Mouse (Mus musculus) CH12.LX (cell line): ENCODE measurements around the gene Pus1. TPM values are rescaled to one million over a fixed set of nuclear protein-coding genes. Genes with fewer than 3 reads are reported as not detected.

Experiments used
- DNase-seq: peaks from one replicate; pipeline ENCODE4 v3.0.0-alpha.2; 2013; ENCODE audit errors: extremely low read depth
- H3K27ac ChIP-seq: 2 replicates; pipeline ENCODE4 v1.5.1; 2012; ENCODE audit warnings: low read depth, mild to moderate bottlenecking, control low read depth, moderate library complexity; ENCODE audit not compliant: insufficient read depth
- H3K27me3 ChIP-seq: replicated peaks from 2 replicates; pipeline ENCODE3; 2012; ENCODE audit warnings: inconsistent platforms
- H3K36me3 ChIP-seq, 2 experiments: replicated peaks in 1 of 2; 2 replicates each; pipeline versions ENCODE3 to v1.6.1; 2012; ENCODE audit warnings: inconsistent platforms in 1 of 2, low read length in 1 of 2, mild to moderate bottlenecking in 1 of 2, mixed read lengths in 1 of 2, moderate library complexity in 1 of 2; ENCODE audit not compliant: control insufficient read depth in 1 of 2, insufficient read depth in 1 of 2
- H3K4me1 ChIP-seq, 2 experiments: 2 replicates each; pipeline ENCODE4 v1.6.1; 2012; ENCODE audit warnings: inconsistent platforms in 1 of 2, moderate library complexity in 1 of 2; ENCODE audit not compliant: insufficient read depth in 2 of 2, control insufficient read depth in 1 of 2
- H3K4me2 ChIP-seq: 2 replicates; pipeline ENCODE4 v1.6.1; 2012; ENCODE audit warnings: low read depth, mild to moderate bottlenecking, control low read depth; ENCODE audit not compliant: poor library complexity, insufficient read depth, severe bottlenecking
- H3K4me3 ChIP-seq, 3 experiments: fragments of 150-350 bp in 1 of 3; sonication (generic) in 1 of 3; replicated peaks in 1 of 3; 2 replicates each; pipeline versions ENCODE3 to v1.5.1; 2011 to 2012; ENCODE audit warnings: low read depth in 2 of 3, low read length in 2 of 3, mild to moderate bottlenecking in 2 of 3, moderate library complexity in 2 of 3, control low read depth in 1 of 3, improper control_type of control experiment in 1 of 3, inconsistent platforms in 1 of 3, mixed read lengths in 1 of 3; ENCODE audit not compliant: poor library complexity in 1 of 3
- H3K79me2 ChIP-seq: replicated peaks from 2 replicates; pipeline ENCODE4 v1.6.1; 2012; ENCODE audit warnings: mild to moderate bottlenecking, moderate library complexity; ENCODE audit not compliant: control insufficient read depth, poor library complexity, insufficient read depth, severe bottlenecking; ENCODE audit errors: extremely low read depth
- H3K9ac ChIP-seq: 2 replicates; pipeline ENCODE4 v1.6.1; 2012; ENCODE audit warnings: low read depth, mild to moderate bottlenecking, control low read depth, moderate library complexity; ENCODE audit not compliant: insufficient read depth
- H3K9me3 ChIP-seq: replicated peaks from 2 replicates; pipeline ENCODE3; 2012; ENCODE audit warnings: low read length, inconsistent platforms, mixed read lengths
- BHLHE40 ChIP-seq: IDR thresholded peaks from 2 replicates; pipeline ENCODE4 v1.6.1; 2011; ENCODE audit warnings: mild to moderate bottlenecking, low read depth, low read length, improper control_type of control experiment
- CHD1 ChIP-seq: IDR thresholded peaks from 2 replicates; pipeline ENCODE4 v1.6.1; 2012; ENCODE audit warnings: low read depth, low read length, improper control_type of control experiment, inconsistent platforms
- E2F4 ChIP-seq: IDR thresholded peaks from 2 replicates; pipeline ENCODE4 v1.6.1; 2011; ENCODE audit warnings: low read depth, low read length, improper control_type of control experiment; ENCODE audit not compliant: insufficient replicate concordance
- ELF1 ChIP-seq: IDR thresholded peaks from 2 replicates; pipeline ENCODE4 v1.6.1; 2014; ENCODE audit warnings: low read depth, mild to moderate bottlenecking, inconsistent platforms, low read length, improper control_type of control experiment
- EP300 ChIP-seq: IDR thresholded peaks from 2 replicates; pipeline ENCODE4 v1.6.1; 2011; ENCODE audit warnings: low read length, improper control_type of control experiment
- ETS1 ChIP-seq: conservative IDR thresholded peaks from 2 replicates; pipeline ENCODE4 v1.6.1; 2012; ENCODE audit warnings: low read depth, mild to moderate bottlenecking, inconsistent platforms, low read length, improper control_type of control experiment, moderate library complexity
- GABPA ChIP-seq: IDR thresholded peaks from 2 replicates; pipeline ENCODE4 v1.6.1; 2012; ENCODE audit warnings: low read depth, low read length, improper control_type of control experiment, inconsistent platforms; ENCODE audit not compliant: insufficient replicate concordance
- HCFC1 ChIP-seq: IDR thresholded peaks from 2 replicates; pipeline ENCODE4 v1.6.1; 2012; ENCODE audit warnings: low read depth, mild to moderate bottlenecking, inconsistent platforms, low read length, improper control_type of control experiment
- JUN ChIP-seq: IDR thresholded peaks from 2 replicates; pipeline ENCODE4 v1.6.1; 2011; ENCODE audit warnings: low read depth, mild to moderate bottlenecking, low read length, improper control_type of control experiment, moderate library complexity; ENCODE audit not compliant: insufficient read depth
- JUND ChIP-seq: conservative IDR thresholded peaks from 2 replicates; pipeline ENCODE4 v1.6.1; 2011; ENCODE audit warnings: low read depth, low read length, improper control_type of control experiment
- KAT2A ChIP-seq: IDR thresholded peaks from 2 replicates; pipeline ENCODE4 v1.6.1; 2012; ENCODE audit warnings: low read length, improper control_type of control experiment, inconsistent platforms; ENCODE audit not compliant: insufficient replicate concordance
- MAFK ChIP-seq: IDR thresholded peaks from 2 replicates; pipeline ENCODE4 v1.6.1; 2011; ENCODE audit warnings: low read length, improper control_type of control experiment; ENCODE audit not compliant: insufficient replicate concordance
- MAX ChIP-seq: IDR thresholded peaks from 2 replicates; pipeline ENCODE4 v1.6.1; 2011; ENCODE audit warnings: low read length, improper control_type of control experiment
- MAZ ChIP-seq: IDR thresholded peaks from 2 replicates; pipeline ENCODE4 v1.6.1; 2012; ENCODE audit warnings: low read depth, mild to moderate bottlenecking, inconsistent platforms, low read length, improper control_type of control experiment, moderate library complexity
- MEF2A ChIP-seq: IDR thresholded peaks from 2 replicates; pipeline ENCODE4 v1.6.1; 2014; ENCODE audit warnings: low read depth, mild to moderate bottlenecking, inconsistent platforms, low read length, improper control_type of control experiment, borderline replicate concordance
- MXI1 ChIP-seq: IDR thresholded peaks from 2 replicates; pipeline ENCODE4 v1.6.1; 2011; ENCODE audit warnings: mild to moderate bottlenecking, low read depth, low read length, improper control_type of control experiment
- MYC ChIP-seq: IDR thresholded peaks from 2 replicates; pipeline ENCODE4 v1.6.1; 2011; ENCODE audit warnings: low read depth, mild to moderate bottlenecking, improper control_type of control experiment, low read length
- NELFE ChIP-seq: IDR thresholded peaks from 2 replicates; pipeline ENCODE4 v1.6.1; 2011; ENCODE audit warnings: low read depth, low read length, improper control_type of control experiment
- NRF1 ChIP-seq: IDR thresholded peaks from 2 replicates; pipeline ENCODE4 v1.6.1; 2014; ENCODE audit warnings: low read depth, mild to moderate bottlenecking, inconsistent platforms, low read length, improper control_type of control experiment, moderate library complexity
- PAX5 ChIP-seq: IDR thresholded peaks from 2 replicates; pipeline ENCODE4 v1.6.1; 2012; ENCODE audit warnings: low read length, inconsistent platforms, mixed read lengths
- POLR2A ChIP-seq: IDR thresholded peaks from 2 replicates; pipeline ENCODE4 v1.6.1; 2011; ENCODE audit warnings: low read depth, mild to moderate bottlenecking, improper control_type of control experiment, low read length
- RAD21 ChIP-seq: IDR thresholded peaks from 2 replicates; pipeline ENCODE4 v1.6.1; 2011; ENCODE audit warnings: low read depth, mild to moderate bottlenecking, low read length, improper control_type of control experiment, moderate library complexity
- SIN3A ChIP-seq: IDR thresholded peaks from 2 replicates; pipeline ENCODE4 v1.6.1; 2012; ENCODE audit warnings: low read length, improper control_type of control experiment, inconsistent platforms
- SMC3 ChIP-seq: IDR thresholded peaks from 2 replicates; pipeline ENCODE4 v1.6.1; 2011; ENCODE audit warnings: low read depth, low read length, improper control_type of control experiment
- TBP ChIP-seq: conservative IDR thresholded peaks from 2 replicates; pipeline ENCODE4 v1.6.1; 2011; ENCODE audit warnings: low read depth, low read length, improper control_type of control experiment
- USF1 ChIP-seq: IDR thresholded peaks from 2 replicates; pipeline ENCODE4 v1.6.1; 2014; ENCODE audit warnings: low read depth, mild to moderate bottlenecking, inconsistent platforms, low read length, improper control_type of control experiment
- ZC3H11A ChIP-seq: IDR thresholded peaks from 2 replicates; pipeline ENCODE4 v1.6.1; 2012; ENCODE audit warnings: low read depth, mild to moderate bottlenecking, inconsistent platforms, low read length, improper control_type of control experiment
- dilution Hi-C: fragments of 300-500 bp; cut with MboI; formaldehyde crosslinking; loops from 2 replicates; pipeline ENCODE4 v1.14.3; 2020; ENCODE audit warnings: low sequenced_read_pairs; ENCODE audit not compliant: extremely low pct_unique_long_range_greater_than_20kb, extremely low pct_ligation_motif_present
- in situ Hi-C: fragments of 300-500 bp; cut with MboI; formaldehyde crosslinking; loops from 3 replicates; pipeline ENCODE4 v1.14.3; 2019; ENCODE audit warnings: low sequenced_read_pairs, low pct_ligation_motif_present, low pct_unique_long_range_greater_than_20kb, mixed read lengths
- polyA plus RNA-seq: library from polyadenylated mRNA; unstranded; fragments of >175 nt; gene quantifications from 2 replicates; pipeline ENCODE4 v1.2.1, GENCODE M21; 2012; ENCODE audit warnings: low read depth; ENCODE audit not compliant: insufficient read length
- total RNA-seq, 2 experiments: library from RNA; depleted of rRNA; stranded (reverse); fragments of 300-350 nt in 1 of 2; fragments of >200 nt in 1 of 2; gene quantifications; 2 replicates each; pipeline ENCODE4 v1.2.3; 2012 to 2014

Pus1 gene
- total and polyA plus RNA-seq, 3 experiments: 59.1 to 84.6 (median 72.4) TPM

- TF ChIP-seq MAX: 0 out of 2 replicates have a peak, but pooled peaks have one; percentile 24
These were observed 29.3 kb upstream of the Pus1 start, which contains the start of gene Ulk1 (continued) for GRCm38 (mm10) chr5:110809667-110810325.

- in situ Hi-C loops: no loop called here
- no peak for DNase-seq
These were observed 28.6 kb upstream of the Pus1 start for GRCm38 (mm10) chr5:110808821-110809666.

GRCm38 (mm10) chr5:110808061-110808631 is 27.7 kb upstream of the Pus1 start:
- peak overlapping the region; percentile 55 to 95 (median 79) for H3K4me3 ChIP-seq
- dilution Hi-C loops: no loop called here
- H3K79me2 ChIP-seq: 0 out of 2 replicates have a peak, but pooled peaks cover 4% of the 10 kb centered on the region
- peak; percentile 67 for DNase-seq
- H3K9me3 ChIP-seq: no peaks in the 10 kb centered on the region
- no peaks in the 10 kb centered on the region for H3K27me3 ChIP-seq
- peak overlapping the region; percentile 56 for H3K27ac ChIP-seq
- H3K4me2 ChIP-seq: peak overlapping the region; percentile 92
- H3K9ac ChIP-seq: peak overlapping the region; percentile 88; the same call in 1 of the 2 replicates
- peaks cover 12 to 39% of the 10 kb centered on the region in 2 experiments for H3K4me1 ChIP-seq
- in situ Hi-C loops: no loop called here
- H3K36me3 ChIP-seq: peaks cover 0 to 22% of the 10 kb centered on the region in 2 experiments
- TF ChIP-seq SIN3A (peak; percentile 89), JUN (no peak), GABPA (no peak), MAX (no peak), ELF1 (peak; percentile 9; the same call in 1 of the 2 replicates), SMC3 (no peak), POLR2A (peak; percentile 45; the same call in 1 of the 2 replicates), JUND (no peak), EP300 (no peak), NRF1 (no peak), USF1 (no peak), MAFK (peak; percentile 96), ETS1 (no peak; the same call in 1 of the 2 replicates), RAD21 (no peak), MEF2A (no peak), MAZ (no peak), NELFE (no peak), MYC (no peak), E2F4 (no peak), ZC3H11A (no peak), CHD1 (no peak), HCFC1 (no peak; the same call in 1 of the 2 replicates), KAT2A (no peak)

More at GRCm38 (mm10) chr5:110808821-110809666, 28.6 kb upstream of the Pus1 start:
- Histone ChIP-seq H3K79me2 (0 out of 2 replicates have a peak, but pooled peaks cover 4% of the 10 kb centered on the region), H3K4me1 (peaks cover 16 to 39% of the 10 kb centered on the region in 2 experiments), H3K27me3 (no peaks in the 10 kb centered on the region), H3K36me3 (peaks cover 0 to 20% of the 10 kb centered on the region in 2 experiments), H3K4me2 (peak overlapping the region; percentile 92), H3K4me3 (peak overlapping the region; percentile 55 to 95 (median 79)), H3K9me3 (no peaks in the 10 kb centered on the region), H3K27ac (no peak overlapping the region), H3K9ac (peak overlapping the region; percentile 88)
- dilution Hi-C loops: no loop called here
- no peak for TF ChIP-seq MEF2A
- no peak for TF ChIP-seq SIN3A
- TF ChIP-seq TBP: no peak
- TF ChIP-seq MXI1: no peak
- no peak for TF ChIP-seq GABPA
- TF ChIP-seq BHLHE40: no peak
- no peak for TF ChIP-seq ZC3H11A
- no peak for TF ChIP-seq PAX5
